Mouse (Mus musculus) limb, embryonic 14.5 days (tissue): ENCODE results near the gene Zfp94. TPM values are rescaled to one million over a fixed set of nuclear protein-coding genes. Genes with fewer than 3 reads are reported as not detected.

Experiments used
- ATAC-seq: fragments of 200-750 bp; cut with Nextera tagmentation; 2 replicates; pipeline ENCODE4 v1.8.0; 2017; ENCODE audit warnings: low read depth, moderate number of reproducible peaks, moderate TSS enrichment; ENCODE audit not compliant: low FRiP score
- DNase-seq: peaks from one replicate; pipeline ENCODE4 v3.0.0-alpha.2; 2015; ENCODE audit warnings: low spot score
- H3K27ac ChIP-seq: fragments of 300-500 bp; sonication (generic); replicated peaks from 2 replicates; pipeline ENCODE4 v1.5.1; 2014; ENCODE audit warnings: low read depth, mild to moderate bottlenecking, low read length, moderate library complexity, mixed read lengths
- H3K27me3 ChIP-seq: fragments of 300-500 bp; sonication (generic); 2 replicates; pipeline ENCODE4 v1.6.1; 2014; ENCODE audit warnings: low read length, mixed read lengths; ENCODE audit not compliant: control insufficient read depth, insufficient read depth
- H3K36me3 ChIP-seq: fragments of 300-500 bp; sonication (generic); 2 replicates; pipeline ENCODE4 v1.6.1; 2014; ENCODE audit warnings: mild to moderate bottlenecking, low read length, moderate library complexity, mixed read lengths; ENCODE audit not compliant: control insufficient read depth, insufficient read depth
- H3K4me1 ChIP-seq: fragments of 300-500 bp; sonication (generic); 2 replicates; pipeline ENCODE4 v1.6.1; 2014; ENCODE audit warnings: antibody characterized with exemption, low read length, mixed read lengths; ENCODE audit not compliant: control insufficient read depth, insufficient read depth
- H3K4me2 ChIP-seq: fragments of 300-500 bp; sonication (generic); replicated peaks from 2 replicates; pipeline ENCODE4 v1.6.1; 2014; ENCODE audit warnings: low read depth, mild to moderate bottlenecking, low read length, moderate library complexity; ENCODE audit not compliant: severe bottlenecking
- H3K4me3 ChIP-seq: fragments of 300-500 bp; sonication (generic); replicated peaks from 2 replicates; pipeline ENCODE4 v1.5.1; 2014; ENCODE audit warnings: low read length
- H3K9ac ChIP-seq: fragments of 300-500 bp; sonication (generic); 2 replicates; pipeline ENCODE4 v1.6.1; 2014; ENCODE audit warnings: mild to moderate bottlenecking, low read depth, low read length, moderate library complexity; ENCODE audit not compliant: severe bottlenecking
- H3K9me3 ChIP-seq: fragments of 300-500 bp; sonication (generic); 2 replicates; pipeline ENCODE4 v1.6.1; 2016; ENCODE audit warnings: low read length; ENCODE audit not compliant: control insufficient read depth
- POLR2A ChIP-seq: fragments of 200-500 bp; IDR thresholded peaks from 2 replicates; pipeline ENCODE4 v1.8.0; 2012; ENCODE audit warnings: inconsistent platforms, mild to moderate bottlenecking, moderate library complexity, borderline replicate concordance; ENCODE audit not compliant: insufficient read depth, insufficient read length; ENCODE audit errors: extremely low read depth
- WGBS: fragments of 180-500 bp; shearing (Covaris S2); extraction: QIAGEN DNeasy Blood & Tissue Kit; methylation state at CpG from one replicate; pipeline ENCODE4 v1.1.7; 2014; 5-methylcytosine and 5-hydroxymethylcytosine counted together
- polyA plus RNA-seq, 2 experiments: library from polyadenylated mRNA; depleted of rRNA in 1 of 2; stranded (reverse) in 1 of 2; unstranded in 1 of 2; fragments of >200 nt; fragmentation: Nextera tagmentation in 1 of 2; extraction: Ambion mirVana in 1 of 2; gene quantifications; 2 replicates each; pipeline versions ENCODE4 v1.2.1 to v1.2.3; 2012 to 2014

Gene Zfp94
- polyA plus RNA-seq, 2 experiments = 12.6 to 13.8 TPM

GRCm38 (mm10) chr7:24274456-24274855, 42.0 kb downstream of the Zfp94 start:
- H3K27ac ChIP-seq = no peak overlapping the region
- no peaks in the 10 kb centered on the region for H3K9me3 ChIP-seq
- H3K4me2 ChIP-seq = no peak overlapping the region
- 93% methylated on average over 4 of the region's 4 CpGs for WGBS
- no peak overlapping the region for H3K4me3 ChIP-seq
- H3K36me3 ChIP-seq = peaks cover 19% of the 10 kb centered on the region
- TF ChIP-seq POLR2A = no peak
- no peak overlapping the region for H3K9ac ChIP-seq
- H3K27me3 ChIP-seq = no peaks in the 10 kb centered on the region
- peaks cover 4% of the 10 kb centered on the region for H3K4me1 ChIP-seq
- ATAC-seq = no peak
- no peak for DNase-seq

GRCm38 (mm10) chr7:24271191-24271590, 45.3 kb downstream of the Zfp94 start:
- Histone ChIP-seq H3K9me3 (no peaks in the 10 kb centered on the region), H3K4me3 (no peak overlapping the region; the same call in 1 of the 2 replicates), H3K4me1 (peaks cover 4% of the 10 kb centered on the region), H3K4me2 (no peak overlapping the region), H3K27me3 (no peaks in the 10 kb centered on the region), H3K36me3 (peaks cover 19% of the 10 kb centered on the region), H3K27ac (no peak overlapping the region), H3K9ac (no peak overlapping the region)
- 95% methylated on average over 6 of the region's 6 CpGs for WGBS
- no peak for TF ChIP-seq POLR2A
- DNase-seq (no peak), ATAC-seq (no peak)

- WGBS = 0% methylated on average over 12 of the region's 12 CpGs
- peak within 1 kb of the TSS; percentile 68 for H3K9ac ChIP-seq
- DNase-seq (peak; percentile 91), ATAC-seq (peak; percentile 92)
- no peaks in the 10 kb centered on the region for H3K27me3 ChIP-seq
- peak within 1 kb of the TSS; percentile 66 for H3K4me3 ChIP-seq
- H3K9me3 ChIP-seq = no peaks in the 10 kb centered on the region
- H3K4me1 ChIP-seq = peaks cover 4% of the 10 kb centered on the region
- peak within 1 kb of the TSS; percentile 81 for H3K4me2 ChIP-seq
- H3K27ac ChIP-seq = peak within 1 kb of the TSS; percentile 67; the same call in 1 of the 2 replicates
- TF ChIP-seq POLR2A = peak; percentile 18; the same call in 1 of the 2 replicates
- H3K36me3 ChIP-seq = peaks cover 19% of the 10 kb centered on the region
These were observed 46.2 kb downstream of the Zfp94 start, which contains the start of gene Zfp93 for GRCm38 (mm10) chr7:24270288-24270672. TSS of gene Zfp93 (plus strand) at chr7:24270420.

- peak overlapping the region; percentile 66 for H3K4me3 ChIP-seq
- WGBS = 39% methylated on average over 7 of the region's 7 CpGs
- H3K36me3 ChIP-seq = peaks cover 14% of the 10 kb centered on the region
- no peak overlapping the region for H3K27ac ChIP-seq
- H3K9ac ChIP-seq = peak overlapping the region; percentile 68
- DNase-seq (no peak), ATAC-seq (peak; percentile 50; the same call in 1 of the 2 replicates)
- H3K27me3 ChIP-seq = no peaks in the 10 kb centered on the region
- no peaks in the 10 kb centered on the region for H3K9me3 ChIP-seq
- no peak for TF ChIP-seq POLR2A
- H3K4me2 ChIP-seq = peak overlapping the region; percentile 81
- H3K4me1 ChIP-seq = peaks cover 4% of the 10 kb centered on the region
These were observed 46.7 kb downstream of the Zfp94 start for GRCm38 (mm10) chr7:24269667-24270287.

- no peak for TF ChIP-seq POLR2A
- Histone ChIP-seq H3K9me3 (no peaks in the 10 kb centered on the region), H3K36me3 (peaks cover 9% of the 10 kb centered on the region), H3K27me3 (no peaks in the 10 kb centered on the region), H3K4me3 (peak overlapping the region; percentile 66; the same call in 1 of the 2 replicates), H3K27ac (no peak overlapping the region), H3K9ac (no peak overlapping the region), H3K4me1 (peaks cover 4% of the 10 kb centered on the region), H3K4me2 (no peak overlapping the region)
- ATAC-seq (no peak), DNase-seq (no peak)
- WGBS = 78% methylated on average over 3 of the region's 3 CpGs
These were observed 47.2 kb downstream of the Zfp94 start for GRCm38 (mm10) chr7:24269256-24269655.
